Mouse (Mus musculus) embryonic facial prominence, embryonic 12.5 days (tissue): ENCODE measurements at regions not wholly inside any gene's neighbourhood (a gene's known extent, or its start where the extent isn't known, plus 50 kb on each side); places are given as distances from the start of the nearest gene placed in this dataset.

Experiments
- ATAC-seq: fragments of 200-750 bp; cut with Nextera tagmentation; 2 replicates; pipeline ENCODE4 v1.8.0; 2017; ENCODE audit not compliant: insufficient number of reproducible peaks, insufficient read depth, low FRiP score, low TSS enrichment
- H3K27ac ChIP-seq: fragments of 300-500 bp; sonication (generic); 2 replicates; pipeline ENCODE4 v1.5.1; 2016; ENCODE audit warnings: mild to moderate bottlenecking
- H3K27me3 ChIP-seq: fragments of 300-500 bp; sonication (generic); 2 replicates; pipeline ENCODE4 v1.6.1; 2016; ENCODE audit warnings: mild to moderate bottlenecking, moderate library complexity
- H3K36me3 ChIP-seq: fragments of 300-500 bp; sonication (generic); 2 replicates; pipeline ENCODE4 v1.6.1; 2016; ENCODE audit warnings: mild to moderate bottlenecking
- H3K4me1 ChIP-seq: fragments of 300-500 bp; sonication (generic); 2 replicates; pipeline ENCODE4 v1.6.1; 2016
- H3K4me2 ChIP-seq: fragments of 300-500 bp; sonication (generic); replicated peaks from 2 replicates; pipeline ENCODE4 v1.6.1; 2016; ENCODE audit warnings: mild to moderate bottlenecking, moderate library complexity
- H3K4me3 ChIP-seq: fragments of 300-500 bp; sonication (generic); 2 replicates; pipeline ENCODE4 v1.5.1; 2016; ENCODE audit warnings: mild to moderate bottlenecking
- H3K9ac ChIP-seq: fragments of 300-500 bp; sonication (generic); 2 replicates; pipeline ENCODE4 v1.6.1; 2016; ENCODE audit warnings: mild to moderate bottlenecking, moderate library complexity
- H3K9me3 ChIP-seq: fragments of 300-500 bp; sonication (generic); 2 replicates; pipeline ENCODE4 v1.6.1; 2016; ENCODE audit warnings: mild to moderate bottlenecking, moderate library complexity
- WGBS: fragments of 180-500 bp; shearing (Covaris S2); methylation state at CpG from one replicate; pipeline ENCODE4 v1.1.7; 2016; 5-methylcytosine and 5-hydroxymethylcytosine counted together

DNA sequence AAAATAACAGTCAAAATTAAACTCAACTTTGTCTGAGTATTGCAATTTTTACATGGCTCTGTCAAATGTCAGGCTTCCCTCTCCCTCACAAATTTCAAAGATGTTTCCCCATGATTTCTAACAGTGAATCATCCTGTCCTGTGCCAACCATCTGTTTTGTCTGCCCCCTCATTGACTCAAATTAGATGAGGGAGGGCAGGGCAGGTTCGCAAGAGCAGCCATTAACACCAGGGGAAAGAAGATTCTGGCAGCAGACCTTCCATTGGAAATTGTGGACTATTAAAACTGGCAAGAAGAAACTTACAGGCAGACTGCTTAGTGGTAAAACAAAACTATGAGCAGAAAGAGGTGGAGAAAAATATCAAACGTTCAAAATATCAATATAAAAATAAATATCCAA lies 1277.0 kb upstream of the Zeb2 start:
- Histone ChIP-seq H3K9ac (no peak overlapping the region), H3K9me3 (no peaks in the 10 kb centered on the region), H3K27ac (no peak overlapping the region), H3K27me3 (no peaks in the 10 kb centered on the region), H3K36me3 (no peaks in the 10 kb centered on the region), H3K4me3 (no peak overlapping the region), H3K4me2 (no peak overlapping the region), H3K4me1 (no peaks in the 10 kb centered on the region)
- no peak for ATAC-seq
- WGBS: 58% methylated on average over 2 of the region's 2 CpGs

DNA sequence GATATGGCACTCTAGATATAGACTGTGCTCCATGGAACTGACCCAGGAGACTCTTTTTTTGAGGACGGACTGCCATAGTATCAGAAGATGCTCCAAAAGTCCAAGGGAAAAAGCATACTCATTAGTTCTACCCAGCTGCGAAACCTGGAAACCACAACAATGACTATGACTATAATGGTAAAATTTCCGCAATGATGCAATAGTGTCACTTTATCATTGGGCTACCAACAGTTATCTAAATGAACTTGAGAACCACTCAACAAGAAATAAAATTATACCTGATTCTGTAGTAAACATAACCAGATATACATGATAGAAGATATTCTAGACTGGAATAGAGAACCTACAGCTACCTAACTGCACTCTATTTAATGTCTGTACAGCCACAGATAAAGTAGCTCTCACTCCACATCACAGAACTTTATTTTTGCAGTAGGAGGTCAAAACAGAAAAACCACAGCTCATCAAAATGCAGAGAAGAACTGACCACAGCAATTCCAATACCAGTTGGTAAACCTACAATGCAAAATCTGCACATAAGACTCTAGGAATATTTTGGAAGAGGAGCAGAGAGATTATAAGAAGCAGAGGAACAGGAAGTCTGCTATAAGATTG lies 1255.8 kb upstream of the Zeb2 start:
- H3K4me2 ChIP-seq: no peak overlapping the region
- no peak overlapping the region for H3K4me3 ChIP-seq
- H3K4me1 ChIP-seq: no peaks in the 10 kb centered on the region
- no peaks in the 10 kb centered on the region for H3K36me3 ChIP-seq
- WGBS: 93% methylated on average over 3 of the region's 3 CpGs
- H3K9ac ChIP-seq: no peak overlapping the region
- H3K9me3 ChIP-seq: no peaks in the 10 kb centered on the region
- no peaks in the 10 kb centered on the region for H3K27me3 ChIP-seq
- ATAC-seq: no peak
- H3K27ac ChIP-seq: no peak overlapping the region

DNA sequence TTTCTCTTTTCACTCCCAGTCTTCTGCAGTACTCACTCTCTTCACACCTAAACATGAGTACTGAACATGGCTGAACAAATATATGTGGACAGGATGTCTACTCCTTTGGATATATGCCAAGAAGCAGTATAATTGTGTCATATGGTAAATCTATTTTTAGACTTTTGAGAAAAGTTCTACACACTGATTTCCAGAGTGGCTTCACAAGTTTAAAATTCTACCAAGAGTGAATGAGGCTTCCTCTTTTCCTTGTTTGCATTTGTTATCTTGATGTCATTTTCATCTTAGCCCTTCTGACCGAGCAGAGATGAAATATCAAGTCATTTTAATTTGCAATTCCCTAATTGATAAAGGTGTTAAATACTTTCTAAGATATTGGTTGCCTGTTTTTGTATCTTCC lies 1254.6 kb upstream of the Zeb2 start:
- Histone ChIP-seq H3K4me3 (no peak overlapping the region), H3K27ac (no peak overlapping the region), H3K36me3 (no peaks in the 10 kb centered on the region), H3K27me3 (no peaks in the 10 kb centered on the region), H3K4me2 (no peak overlapping the region), H3K9ac (no peak overlapping the region), H3K9me3 (no peaks in the 10 kb centered on the region), H3K4me1 (no peaks in the 10 kb centered on the region)
- WGBS: 64% methylated on average over 1 of the region's 1 CpGs
- no peak for ATAC-seq

DNA sequence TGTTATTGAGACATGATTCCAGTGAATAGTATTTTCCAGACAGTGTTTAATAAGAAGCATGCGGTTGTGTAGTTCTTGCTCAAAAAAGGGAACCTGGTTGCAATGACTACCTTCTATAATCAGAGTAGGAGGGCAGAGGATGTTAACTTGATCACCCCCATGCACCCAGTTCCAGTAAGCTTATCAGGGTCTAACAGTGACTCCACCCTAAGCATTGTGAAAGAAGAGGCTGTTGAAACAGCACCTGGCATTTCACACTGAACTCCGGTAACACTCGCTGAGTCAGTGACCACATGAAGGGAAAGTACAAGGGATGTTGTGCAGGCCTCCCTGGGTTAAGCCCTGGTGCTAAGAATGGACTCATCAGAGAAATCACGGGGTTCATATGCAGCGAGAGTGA lies 1253.8 kb upstream of the Zeb2 start:
- Histone ChIP-seq H3K36me3 (no peaks in the 10 kb centered on the region), H3K4me2 (no peak overlapping the region), H3K9me3 (no peaks in the 10 kb centered on the region), H3K27ac (no peak overlapping the region), H3K27me3 (no peaks in the 10 kb centered on the region), H3K4me1 (no peaks in the 10 kb centered on the region), H3K9ac (no peak overlapping the region), H3K4me3 (no peak overlapping the region)
- 74% methylated on average over 5 of the region's 5 CpGs for WGBS
- no peak for ATAC-seq

DNA sequence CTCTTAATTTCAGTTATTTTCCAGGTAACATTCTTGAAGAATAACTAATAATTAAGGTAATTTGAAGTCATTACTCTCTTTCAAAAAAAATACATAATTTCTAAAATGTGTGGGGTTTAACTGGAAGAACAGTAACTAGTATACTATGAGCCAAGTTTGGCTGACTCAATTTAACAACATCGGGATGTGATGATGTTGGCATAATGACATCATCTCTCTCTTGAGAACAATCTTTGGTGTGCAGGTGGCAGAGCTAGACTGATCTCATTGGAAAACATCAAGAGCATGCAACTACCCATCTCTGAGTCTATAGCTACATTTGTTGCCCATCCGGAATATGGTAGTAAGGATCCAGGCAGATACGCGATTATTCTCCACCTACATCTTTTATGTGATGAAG lies 1251.7 kb upstream of the Zeb2 start:
- no peaks in the 10 kb centered on the region for H3K36me3 ChIP-seq
- H3K9me3 ChIP-seq: no peaks in the 10 kb centered on the region
- WGBS: 95% methylated on average over 4 of the region's 4 CpGs
- no peaks in the 10 kb centered on the region for H3K27me3 ChIP-seq
- no peak overlapping the region for H3K27ac ChIP-seq
- no peak overlapping the region for H3K4me2 ChIP-seq
- no peaks in the 10 kb centered on the region for H3K4me1 ChIP-seq
- no peak overlapping the region for H3K4me3 ChIP-seq
- ATAC-seq: no peak
- H3K9ac ChIP-seq: no peak overlapping the region

DNA sequence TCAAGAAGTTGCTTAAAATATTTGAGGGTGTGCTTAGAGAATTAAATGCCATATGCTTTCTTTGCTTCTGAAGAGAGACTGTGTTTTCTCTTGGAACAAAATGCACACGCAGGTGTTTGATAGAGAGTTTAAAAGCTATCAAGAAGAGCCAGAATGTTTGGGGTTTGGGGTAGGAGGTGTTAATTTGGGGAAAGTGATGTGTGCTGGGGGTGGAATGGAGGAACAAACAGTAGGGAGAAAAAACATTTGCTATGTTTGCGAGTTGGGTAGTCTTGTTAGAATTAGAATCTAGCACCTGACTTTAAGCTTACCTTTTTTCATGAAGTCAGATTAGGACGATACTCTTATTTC lies 1248.9 kb upstream of the Zeb2 start:
- ATAC-seq: no peak
- WGBS: 82% methylated on average over 3 of the region's 3 CpGs

DNA sequence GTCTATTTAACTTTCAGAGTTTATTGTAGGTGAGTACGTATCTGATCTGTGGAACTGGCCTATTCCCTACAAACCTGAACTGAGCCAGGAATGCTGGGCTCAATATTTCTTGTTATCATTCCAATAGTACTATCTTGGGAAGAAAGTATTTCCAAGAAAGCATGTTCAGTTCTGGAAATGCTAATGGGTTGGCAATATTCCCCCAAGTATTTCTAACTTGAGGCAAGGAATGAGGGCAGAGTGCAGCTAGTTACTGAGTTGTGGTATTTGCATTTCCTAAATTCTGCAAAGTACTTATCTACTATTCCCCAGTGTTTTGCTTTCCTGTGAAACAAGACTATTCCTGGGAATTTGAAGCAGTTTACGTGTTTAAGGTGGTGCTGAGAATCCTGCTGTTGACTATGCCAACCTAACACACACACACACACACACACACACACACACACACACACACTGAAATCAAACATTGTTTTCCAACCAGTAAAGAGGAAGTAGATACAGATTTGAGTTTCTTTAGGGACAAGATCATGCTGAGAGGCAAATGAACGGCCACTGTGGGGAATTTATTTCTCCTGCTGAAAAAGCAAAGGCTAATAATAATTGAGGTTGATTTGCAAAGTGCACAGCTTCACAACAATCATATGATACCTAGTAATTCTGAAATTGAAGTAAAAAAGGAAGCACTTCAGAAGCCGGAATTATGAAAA lies 1248.4 kb upstream of the Zeb2 start:
- WGBS: 76% methylated on average over 4 of the region's 4 CpGs
- Histone ChIP-seq H3K4me3 (no peak overlapping the region), H3K4me1 (no peaks in the 10 kb centered on the region), H3K27ac (no peak overlapping the region), H3K9ac (no peak overlapping the region), H3K27me3 (no peaks in the 10 kb centered on the region), H3K9me3 (no peaks in the 10 kb centered on the region), H3K36me3 (no peaks in the 10 kb centered on the region), H3K4me2 (no peak overlapping the region)
- ATAC-seq: no peak

More for the DNA sequence above, 1248.9 kb upstream of the Zeb2 start:
- Histone ChIP-seq H3K27me3 (no peaks in the 10 kb centered on the region), H3K4me1 (no peaks in the 10 kb centered on the region), H3K4me3 (no peak overlapping the region), H3K9me3 (no peaks in the 10 kb centered on the region), H3K27ac (no peak overlapping the region), H3K9ac (no peak overlapping the region), H3K4me2 (no peak overlapping the region), H3K36me3 (no peaks in the 10 kb centered on the region)

DNA sequence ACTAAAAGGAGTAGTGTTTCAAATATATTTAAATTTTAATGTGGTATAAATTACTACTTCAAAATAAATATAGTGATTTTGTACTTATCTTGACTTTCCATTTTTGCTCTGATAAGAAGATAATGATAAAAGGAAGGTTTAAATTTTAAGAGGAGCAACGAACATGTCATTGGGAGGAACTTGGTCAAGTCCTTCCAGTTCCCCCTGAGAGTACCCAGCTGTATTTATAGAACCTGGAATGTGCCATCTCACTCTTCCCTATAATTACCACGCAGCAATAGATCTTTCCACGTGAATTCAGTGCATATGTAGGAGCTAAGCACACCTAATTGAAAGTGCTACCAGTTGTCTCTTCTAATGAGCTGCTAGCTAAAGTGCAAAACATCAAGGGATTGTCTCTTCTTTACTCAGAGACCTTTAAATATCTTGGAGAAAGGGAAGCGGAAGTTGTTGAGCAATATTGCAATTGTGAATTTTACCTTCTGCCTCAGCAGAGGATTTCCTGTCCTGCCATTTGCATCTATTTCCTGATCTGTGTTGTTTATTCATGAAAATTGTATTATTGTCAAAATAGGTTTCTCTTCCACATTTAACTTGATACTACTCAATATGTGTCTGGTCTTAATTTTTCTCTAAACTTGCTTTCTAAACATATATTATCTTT lies 1243.0 kb upstream of the Zeb2 start:
- H3K9ac ChIP-seq: no peak overlapping the region
- no peak overlapping the region for H3K4me3 ChIP-seq
- no peaks in the 10 kb centered on the region for H3K27me3 ChIP-seq
- H3K9me3 ChIP-seq: no peaks in the 10 kb centered on the region
- H3K4me2 ChIP-seq: no peak overlapping the region
- H3K36me3 ChIP-seq: no peaks in the 10 kb centered on the region
- H3K4me1 ChIP-seq: no peaks in the 10 kb centered on the region
- H3K27ac ChIP-seq: no peak overlapping the region
- no peak for ATAC-seq
- 63% methylated on average over 4 of the region's 4 CpGs for WGBS

DNA sequence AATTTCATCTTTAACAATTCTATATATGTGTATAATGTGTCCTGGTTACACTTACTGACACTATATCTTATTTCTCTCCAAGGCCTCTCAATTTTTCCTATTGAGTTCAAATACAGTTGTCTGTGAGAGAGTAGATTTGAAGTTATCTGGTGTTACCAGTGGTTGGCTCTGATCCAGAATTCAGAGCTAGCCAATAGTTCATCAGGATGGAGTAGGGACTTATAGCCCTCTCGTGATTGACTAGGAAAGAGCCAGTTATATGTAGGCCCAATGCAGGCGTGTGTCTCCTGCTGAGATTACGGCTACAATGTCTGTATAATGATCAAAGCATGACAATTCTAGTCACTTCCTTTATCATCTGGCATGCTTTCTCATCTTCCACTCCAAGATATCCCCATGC lies 1241.0 kb upstream of the Zeb2 start:
- ATAC-seq: no peak
- H3K4me3 ChIP-seq: no peak overlapping the region
- no peak overlapping the region for H3K27ac ChIP-seq
- H3K9ac ChIP-seq: no peak overlapping the region
- no peaks in the 10 kb centered on the region for H3K9me3 ChIP-seq
- no peaks in the 10 kb centered on the region for H3K4me1 ChIP-seq
- no peaks in the 10 kb centered on the region for H3K27me3 ChIP-seq
- WGBS: 90% methylated on average over 3 of the region's 3 CpGs
- H3K4me2 ChIP-seq: no peak overlapping the region
- no peaks in the 10 kb centered on the region for H3K36me3 ChIP-seq

DNA sequence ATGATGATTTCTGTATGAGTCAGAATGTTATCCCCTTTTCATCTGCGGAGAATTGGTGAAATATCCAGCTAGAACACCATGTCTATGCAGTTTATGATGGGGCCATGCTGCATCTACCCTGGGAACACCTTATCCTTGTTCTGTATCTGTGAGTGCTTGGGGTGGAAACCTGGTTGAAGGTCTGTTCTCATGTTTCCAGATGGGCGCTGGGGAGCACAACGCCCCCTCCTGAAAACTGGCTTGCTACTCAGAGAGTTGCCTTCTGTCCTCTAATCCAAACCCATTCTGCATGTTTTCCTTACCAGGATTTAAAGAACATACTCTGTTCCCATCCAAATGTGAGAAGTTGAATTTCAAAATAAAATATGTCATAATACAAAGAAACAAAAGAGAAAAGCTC lies 1239.5 kb upstream of the Zeb2 start:
- no peak for ATAC-seq
- Histone ChIP-seq H3K9ac (no peak overlapping the region), H3K4me1 (no peaks in the 10 kb centered on the region), H3K36me3 (no peaks in the 10 kb centered on the region), H3K27me3 (no peaks in the 10 kb centered on the region), H3K4me3 (no peak overlapping the region), H3K27ac (no peak overlapping the region), H3K9me3 (no peaks in the 10 kb centered on the region), H3K4me2 (no peak overlapping the region)
- WGBS: 87% methylated on average over 3 of the region's 3 CpGs

DNA sequence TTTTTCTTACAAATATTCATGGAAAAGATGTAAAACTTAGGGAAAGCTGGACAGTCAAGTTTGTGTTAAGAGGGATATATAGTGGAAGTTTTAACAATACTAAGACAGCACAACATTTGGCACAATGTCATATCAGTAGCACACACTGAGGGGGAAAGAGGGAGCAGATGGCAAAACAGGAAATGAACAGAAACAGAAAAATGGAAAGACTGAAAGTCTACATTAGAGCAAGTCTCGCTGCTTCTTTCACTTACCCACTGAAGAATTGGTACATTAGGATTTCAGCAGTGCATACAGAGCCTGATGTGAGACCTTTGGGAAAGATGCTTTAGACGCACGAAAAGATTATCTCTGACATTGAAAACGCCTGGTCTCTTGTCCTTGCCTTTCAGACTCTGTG lies 1223.5 kb upstream of the Zeb2 start:
- H3K4me1 ChIP-seq: no peaks in the 10 kb centered on the region
- 77% methylated on average over 4 of the region's 4 CpGs for whole genome bisulfite sequencing
- H3K9ac ChIP-seq: no peak overlapping the region
- H3K4me2 ChIP-seq: no peak overlapping the region
- H3K27me3 ChIP-seq: no peaks in the 10 kb centered on the region
- H3K36me3 ChIP-seq: no peaks in the 10 kb centered on the region
- H3K27ac ChIP-seq: no peak overlapping the region
- no peak overlapping the region for H3K4me3 ChIP-seq
- H3K9me3 ChIP-seq: no peaks in the 10 kb centered on the region
- ATAC-seq: no peak

DNA sequence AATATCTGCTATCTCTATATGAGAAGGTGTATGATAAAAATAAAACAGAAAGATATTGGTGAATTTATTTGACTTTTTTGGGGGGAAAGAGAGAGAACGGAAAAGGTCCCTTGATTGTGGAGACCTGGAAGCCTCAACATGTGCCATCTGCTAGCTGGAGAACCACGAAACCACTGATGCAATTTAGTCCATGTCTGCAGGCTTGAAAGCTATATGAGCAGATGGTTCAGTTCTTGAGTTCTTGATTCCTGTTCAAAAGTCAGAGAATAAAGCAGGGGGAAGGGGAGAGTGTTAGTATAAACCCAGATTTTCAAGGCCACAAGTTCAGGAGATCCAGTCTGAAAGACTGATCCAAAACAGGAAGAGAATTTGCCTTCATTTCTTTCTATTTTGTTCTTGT lies 1199.5 kb upstream of the Zeb2 start:
- H3K9ac ChIP-seq: no peak overlapping the region
- H3K9me3 ChIP-seq: no peaks in the 10 kb centered on the region
- no peak overlapping the region for H3K4me2 ChIP-seq
- no peaks in the 10 kb centered on the region for H3K4me1 ChIP-seq
- no peak for ATAC-seq
- 84% methylated on average over 2 of the region's 2 CpGs for WGBS
- no peaks in the 10 kb centered on the region for H3K27me3 ChIP-seq
- no peak overlapping the region for H3K4me3 ChIP-seq
- no peak overlapping the region for H3K27ac ChIP-seq
- no peaks in the 10 kb centered on the region for H3K36me3 ChIP-seq
